Mouse (Mus musculus) intestine, embryonic 14.5 days (tissue): ENCODE measurements around the gene Cacna1c. TPM values are rescaled to one million over a fixed set of nuclear protein-coding genes. Genes with fewer than 3 reads are reported as not detected.

ENCODE experiments used
- ATAC-seq: fragments of 200-750 bp; cut with Nextera tagmentation; replicated peaks from 2 replicates; pipeline ENCODE4 v1.8.0; 2017; ENCODE audit warnings: low read depth, moderate number of reproducible peaks, moderate TSS enrichment, moderate library complexity; ENCODE audit not compliant: low FRiP score, low TSS enrichment
- DNase-seq: peaks from one replicate; pipeline ENCODE4 v3.0.0-alpha.2; 2018; ENCODE audit warnings: low spot score
- H3K27ac ChIP-seq: fragments of 300-500 bp; sonication (generic); 2 replicates; pipeline ENCODE4 v1.5.1; 2014; ENCODE audit warnings: low read depth, mild to moderate bottlenecking, control low read depth
- H3K27me3 ChIP-seq: fragments of 300-500 bp; sonication (generic); replicated peaks from 2 replicates; pipeline ENCODE4 v1.6.1; 2014; ENCODE audit warnings: low read length, control low read depth; ENCODE audit not compliant: control insufficient read depth, insufficient read depth
- H3K36me3 ChIP-seq: fragments of 300-500 bp; sonication (generic); 2 replicates; pipeline ENCODE4 v1.6.1; 2014; ENCODE audit warnings: low read length, control low read depth; ENCODE audit not compliant: control insufficient read depth, insufficient read depth
- H3K4me1 ChIP-seq: fragments of 300-500 bp; sonication (generic); replicated peaks from 2 replicates; pipeline ENCODE4 v1.6.1; 2014; ENCODE audit warnings: low read length, control low read depth, mixed read lengths; ENCODE audit not compliant: control insufficient read depth, insufficient read depth
- H3K4me2 ChIP-seq: fragments of 300-500 bp; sonication (generic); 2 replicates; pipeline ENCODE4 v1.6.1; 2014; ENCODE audit warnings: low read length
- H3K4me3 ChIP-seq: fragments of 300-500 bp; sonication (generic); 2 replicates; pipeline ENCODE4 v1.5.1; 2014; ENCODE audit warnings: low read depth, low read length, control low read depth, mixed read lengths
- H3K9ac ChIP-seq: fragments of 300-500 bp; sonication (generic); 2 replicates; pipeline ENCODE4 v1.6.1; 2014; ENCODE audit warnings: mild to moderate bottlenecking, low read length
- H3K9me3 ChIP-seq: fragments of 300-500 bp; sonication (generic); 2 replicates; pipeline ENCODE4 v1.6.1; 2016; ENCODE audit warnings: low read length, control low read depth; ENCODE audit not compliant: control insufficient read depth
- WGBS: fragments of 180-500 bp; shearing (Covaris S2); extraction: QIAGEN DNeasy Blood & Tissue Kit; methylation state at CpG from one replicate; pipeline ENCODE4 v1.1.7; 2014; 5-methylcytosine and 5-hydroxymethylcytosine counted together
- polyA plus RNA-seq: library from polyadenylated mRNA; unstranded; fragments of >200 nt; fragmentation: Nextera tagmentation; extraction: Ambion mirVana; gene quantifications from 2 replicates; pipeline ENCODE4 v1.2.1, GENCODE M21; 2014

Cacna1c gene
- polyA plus RNA-seq, 1 experiment from 2014 or later: 6.5 TPM

DNA sequence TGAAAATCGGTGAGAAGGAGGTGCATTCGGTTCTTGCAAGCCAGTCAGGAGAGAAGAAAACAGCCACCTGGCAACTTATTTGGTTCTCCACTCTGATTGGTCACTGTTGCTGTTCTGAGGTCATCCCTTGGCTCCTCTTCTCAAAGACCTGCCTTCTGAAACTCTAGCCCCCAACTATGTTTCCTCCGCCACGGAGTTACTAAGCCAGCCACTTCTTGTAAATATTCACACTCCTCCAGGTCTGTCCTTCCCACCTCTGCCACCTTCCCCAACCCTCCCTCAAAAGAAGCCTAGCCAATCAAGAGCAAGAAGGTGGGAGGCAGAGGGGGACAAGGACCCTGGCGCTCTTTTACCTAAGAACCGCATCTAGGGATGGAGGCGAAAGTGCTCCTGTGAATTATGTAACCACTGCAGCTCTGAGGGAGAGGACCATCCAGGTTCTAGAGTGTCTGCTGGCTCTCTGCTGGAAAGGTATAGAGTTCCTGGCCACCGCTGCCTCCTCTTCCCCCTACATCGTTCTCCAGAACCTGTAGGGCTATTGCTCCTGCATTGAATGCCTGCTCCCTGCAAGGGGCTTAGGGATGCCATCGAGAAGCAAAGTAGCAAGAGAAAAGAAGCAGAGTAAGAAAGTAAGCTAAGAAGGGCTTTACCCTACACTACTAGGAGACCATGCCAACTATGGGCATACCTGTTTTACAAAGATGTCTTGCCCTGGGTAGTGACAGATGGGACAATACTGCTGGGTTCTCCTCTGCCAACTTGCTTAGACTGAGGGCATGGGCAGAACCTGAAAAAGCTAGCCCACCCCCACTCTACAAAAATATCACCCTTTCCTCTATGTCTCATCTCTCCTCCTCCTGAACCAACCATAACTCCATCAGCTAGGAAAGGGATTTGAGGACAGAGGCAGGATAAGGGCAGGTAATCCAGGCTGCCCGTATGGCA lies 90.3 kb downstream of the Cacna1c start:
- ATAC-seq: no peak
- Histone ChIP-seq H3K36me3 (no peaks in the 10 kb centered on the region), H3K9me3 (no peaks in the 10 kb centered on the region), H3K9ac (peak overlapping the region; percentile 10; the same call in 1 of the 2 replicates), H3K27me3 (peaks cover 32% of the 10 kb centered on the region), H3K27ac (no peak overlapping the region), H3K4me1 (no peaks in the 10 kb centered on the region), H3K4me3 (peak overlapping the region; percentile 59), H3K4me2 (peak overlapping the region; percentile 85)
- DNase-seq: no peak
- WGBS: 25% methylated on average over 11 of the region's 11 CpGs

- H3K4me2 ChIP-seq: no peak overlapping the region
- H3K4me1 ChIP-seq: no peaks in the 10 kb centered on the region
- ATAC-seq (no peak), DNase-seq (peak; percentile 89)
- no peaks in the 10 kb centered on the region for H3K9me3 ChIP-seq
- 37% methylated on average over 8 of the region's 8 CpGs for WGBS
- peaks cover 32% of the 10 kb centered on the region for H3K27me3 ChIP-seq
- no peaks in the 10 kb centered on the region for H3K36me3 ChIP-seq
- no peak overlapping the region for H3K9ac ChIP-seq
- H3K27ac ChIP-seq: no peak overlapping the region
- H3K4me3 ChIP-seq: no peak overlapping the region
Measured at GRCm38 (mm10) chr6:119104246-119104645, 92.0 kb downstream of the Cacna1c start.

- 93% methylated on average over 9 of the region's 9 CpGs for WGBS
- H3K27me3 ChIP-seq: peaks cover 32% of the 10 kb centered on the region
- no peak overlapping the region for H3K4me3 ChIP-seq
- H3K9me3 ChIP-seq: no peaks in the 10 kb centered on the region
- H3K9ac ChIP-seq: no peak overlapping the region
- DNase-seq (no peak), ATAC-seq (no peak)
- H3K4me2 ChIP-seq: no peak overlapping the region
- no peak overlapping the region for H3K27ac ChIP-seq
- H3K36me3 ChIP-seq: no peaks in the 10 kb centered on the region
- no peaks in the 10 kb centered on the region for H3K4me1 ChIP-seq
Measured at GRCm38 (mm10) chr6:119102936-119103335, 93.3 kb downstream of the Cacna1c start.

- Histone ChIP-seq H3K4me3 (no peak overlapping the region), H3K9me3 (no peaks in the 10 kb centered on the region), H3K27ac (no peak overlapping the region), H3K9ac (no peak overlapping the region), H3K36me3 (no peaks in the 10 kb centered on the region), H3K4me1 (no peaks in the 10 kb centered on the region), H3K4me2 (no peak overlapping the region), H3K27me3 (no peaks in the 10 kb centered on the region)
- ATAC-seq: no peak
- WGBS: 79% methylated on average over 2 of the region's 2 CpGs
- no peak for DNase-seq
Measured at GRCm38 (mm10) chr6:119099333-119099732, 96.9 kb downstream of the Cacna1c start.

GRCm38 (mm10) chr6:119096481-119096880 lies 99.7 kb downstream of the Cacna1c start:
- WGBS: 62% methylated on average over 7 of the region's 7 CpGs
- no peaks in the 10 kb centered on the region for H3K27me3 ChIP-seq
- ATAC-seq (no peak), DNase-seq (no peak)
- H3K4me1 ChIP-seq: no peaks in the 10 kb centered on the region
- no peaks in the 10 kb centered on the region for H3K36me3 ChIP-seq
- H3K9me3 ChIP-seq: no peaks in the 10 kb centered on the region
- no peak overlapping the region for H3K9ac ChIP-seq
- H3K4me3 ChIP-seq: no peak overlapping the region
- no peak overlapping the region for H3K27ac ChIP-seq
- H3K4me2 ChIP-seq: no peak overlapping the region

DNA sequence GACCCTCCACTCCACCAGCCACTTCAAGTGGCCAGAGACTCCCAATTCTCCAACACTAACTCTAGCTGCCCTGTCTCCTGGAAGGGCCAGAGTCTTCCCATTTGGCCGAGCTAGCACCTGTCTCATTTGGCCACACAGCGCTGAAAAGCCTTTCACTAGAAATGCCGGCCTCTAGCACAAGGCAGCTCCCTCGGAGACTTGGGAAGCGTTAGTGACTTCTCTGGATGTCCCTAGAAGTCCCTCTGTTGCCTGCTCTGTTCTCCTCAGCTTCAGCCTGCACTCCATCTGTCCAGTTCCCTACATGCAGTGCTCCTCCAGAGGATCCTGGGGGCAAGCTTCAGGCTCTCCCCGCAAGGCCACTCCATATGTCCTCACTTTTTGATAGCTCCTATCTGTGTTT lies 101.1 kb downstream of the Cacna1c start:
- Histone ChIP-seq H3K36me3 (no peaks in the 10 kb centered on the region), H3K9ac (no peak overlapping the region), H3K4me2 (no peak overlapping the region), H3K27me3 (no peaks in the 10 kb centered on the region), H3K9me3 (no peaks in the 10 kb centered on the region), H3K4me1 (no peaks in the 10 kb centered on the region), H3K27ac (no peak overlapping the region), H3K4me3 (no peak overlapping the region)
- ATAC-seq: no peak
- 74% methylated on average over 6 of the region's 6 CpGs for WGBS
- no peak for DNase-seq

DNA sequence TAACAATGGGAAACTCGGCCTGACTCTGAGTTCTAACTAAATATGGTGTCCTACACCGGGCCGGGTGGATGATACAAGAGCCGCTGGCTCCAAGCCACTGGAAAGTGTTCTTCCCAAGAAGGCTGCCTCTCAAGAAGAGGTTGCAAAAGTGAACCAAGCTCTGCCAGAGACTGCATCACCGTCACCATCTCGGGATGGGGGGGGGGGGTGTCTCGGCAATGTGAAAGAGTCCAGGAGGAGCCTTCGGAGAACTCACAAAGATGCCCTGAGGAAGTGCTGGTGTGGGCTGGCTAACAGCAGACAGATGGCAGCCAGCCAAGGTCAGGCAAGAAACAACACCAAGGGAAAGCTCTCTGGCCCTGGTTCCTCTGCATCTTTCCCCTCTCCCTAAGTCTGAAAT lies 107.0 kb downstream of the Cacna1c start:
- Histone ChIP-seq H3K27ac (peak overlapping the region; percentile 67), H3K4me3 (no peak overlapping the region), H3K9me3 (no peaks in the 10 kb centered on the region), H3K36me3 (no peaks in the 10 kb centered on the region), H3K27me3 (no peaks in the 10 kb centered on the region), H3K9ac (no peak overlapping the region), H3K4me2 (no peak overlapping the region), H3K4me1 (peaks cover 18% of the 10 kb centered on the region; the same call in 1 of the 2 replicates)
- DNase-seq (no peak), ATAC-seq (no peak)
- WGBS: 63% methylated on average over 8 of the region's 8 CpGs

GRCm38 (mm10) chr6:119088381-119088780 lies 107.8 kb downstream of the Cacna1c start:
- Histone ChIP-seq H3K4me1 (peaks cover 18% of the 10 kb centered on the region; the same call in 1 of the 2 replicates), H3K27ac (peak overlapping the region; percentile 67), H3K4me2 (no peak overlapping the region), H3K27me3 (no peaks in the 10 kb centered on the region), H3K36me3 (no peaks in the 10 kb centered on the region), H3K4me3 (no peak overlapping the region), H3K9ac (no peak overlapping the region), H3K9me3 (no peaks in the 10 kb centered on the region)
- DNase-seq (no peak), ATAC-seq (no peak)
- 61% methylated on average over 8 of the region's 8 CpGs for WGBS

DNA sequence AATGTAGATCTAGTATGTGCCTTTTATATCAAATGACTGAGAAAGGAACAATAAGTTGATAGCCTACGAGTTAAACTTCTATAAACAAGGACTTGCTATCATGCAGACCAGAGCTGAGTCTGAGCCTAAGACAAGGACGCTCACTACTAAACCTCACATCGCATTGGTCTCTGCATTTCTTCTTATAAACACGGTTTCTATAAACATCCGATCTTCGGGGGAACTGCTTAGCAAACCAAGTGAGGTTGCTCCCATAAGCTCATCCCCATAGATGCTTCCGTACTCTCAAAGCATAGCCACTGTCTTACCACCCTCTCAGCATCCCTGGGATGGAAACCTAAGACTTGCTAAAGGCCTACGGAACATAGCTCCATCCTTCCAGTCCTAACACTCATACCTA lies 108.3 kb downstream of the Cacna1c start:
- H3K9me3 ChIP-seq: no peaks in the 10 kb centered on the region
- peaks cover 18% of the 10 kb centered on the region; the same call in 1 of the 2 replicates for H3K4me1 ChIP-seq
- DNase-seq (no peak), ATAC-seq (no peak)
- no peak overlapping the region for H3K4me3 ChIP-seq
- H3K36me3 ChIP-seq: no peaks in the 10 kb centered on the region
- WGBS: 58% methylated on average over 8 of the region's 8 CpGs
- no peak overlapping the region for H3K4me2 ChIP-seq
- H3K9ac ChIP-seq: no peak overlapping the region
- peak overlapping the region; percentile 67 for H3K27ac ChIP-seq
- no peaks in the 10 kb centered on the region for H3K27me3 ChIP-seq
